ENCODE assay signal across 18 mouse cellular contexts in the genomic region with DNA sequence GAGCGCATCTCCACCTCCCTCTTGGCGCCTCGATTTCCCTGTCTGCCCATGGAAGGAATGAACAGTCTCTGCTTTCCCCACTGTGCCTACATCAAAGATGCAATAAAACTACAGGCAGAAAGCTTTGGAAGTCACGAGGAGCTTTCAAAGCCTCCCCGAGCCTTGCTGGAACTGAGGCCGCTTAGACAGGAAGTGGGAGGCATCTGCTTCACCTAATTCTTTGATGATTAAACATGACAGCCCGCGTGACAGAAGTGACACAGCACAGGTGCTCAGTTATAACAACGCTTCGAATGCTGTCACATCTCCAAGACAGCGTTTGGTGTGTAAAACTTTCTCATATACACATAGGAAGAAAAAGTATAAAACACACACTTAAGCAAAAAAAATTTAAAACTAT.
A peak's percentile ranks its signal among the peaks of the same experiment; 100 is the strongest.
DNase-seq lines count a peak whose midpoint lies in the region; ATAC-seq and TF ChIP-seq lines count a peak whose summit lies in the region.
"Had no signal": no experiment of that assay in that cellular context is flagged by ENCODE, and none has a peak within 500 bp of the region (broad histone marks: within the 10 kb centered on the region; RNA-seq: fewer than 3 reads in every experiment).

No protein-coding gene starts in this region.

- no peak for TF ChIP-seq CTCF in layer of hippocampus, adult 2 months (conservative IDR thresholded peaks at IDR 0.05)

- H3K27me3 ChIP-seq in intestine, embryonic 14.5 days (replicated peaks; ENCODE audit: control insufficient read depth, insufficient read depth, low read length) = no peaks in the 10 kb centered on the region
- H3K27me3 ChIP-seq in intestine, embryonic 16.5 days (replicated peaks; ENCODE audit: control insufficient read depth, insufficient read depth, low read length) = no peaks in the 10 kb centered on the region
- peaks cover 13% of the 10 kb centered on the region; the same call in 1 of the 2 replicates for H3K27me3 ChIP-seq in limb, embryonic 13.5 days
- H3K27me3 ChIP-seq: hindbrain, embryonic 12.5 days; liver, embryonic 12.5 days; Patski had no signal

- no peaks in the 10 kb centered on the region for H3K9me3 ChIP-seq in intestine, embryonic 14.5 days (ENCODE audit: control insufficient read depth, low read length)
- no peaks in the 10 kb centered on the region for H3K9me3 ChIP-seq in intestine, embryonic 16.5 days (ENCODE audit: control insufficient read depth, low read length)
- H3K9me3 ChIP-seq in limb, embryonic 13.5 days = no peaks in the 10 kb centered on the region
- H3K9me3 ChIP-seq: heart, embryonic 13.5 days; hindbrain, embryonic 12.5 days; liver, embryonic 12.5 days had no signal

- H3K9ac ChIP-seq in intestine, embryonic 14.5 days (ENCODE audit: low read length) = no peak overlapping the region
- no peak overlapping the region for H3K9ac ChIP-seq in intestine, embryonic 16.5 days (ENCODE audit: low read depth, low read length)
- H3K9ac ChIP-seq in limb, embryonic 13.5 days = no peak overlapping the region
- H3K9ac ChIP-seq: heart, embryonic 13.5 days; hindbrain, embryonic 12.5 days; liver, embryonic 12.5 days had no signal

- no peak for DNase-seq in intestine, embryonic 14.5 days (ENCODE audit: low spot score)
- peak; percentile 84 for DNase-seq in thymus, postnatal 14 days
- no peak for DNase-seq in urinary bladder, adult 18-20 months (ENCODE audit: low spot score in 2 of 2)
- no peak for DNase-seq in layer of hippocampus, adult 2 months (ENCODE audit: low spot score in 2 of 2)
- no peak for DNase-seq in spleen, postnatal 4 days (ENCODE audit: low spot score in 2 of 2)
- DNase-seq: adrenal gland, adult 8-10 months; gastrocnemius, postnatal 10 days; kidney, adult 8-10 months; kidney, postnatal 4 days had no signal

- H3K27ac ChIP-seq in intestine, embryonic 14.5 days (ENCODE audit: low read depth) = peak overlapping the region; percentile 54
- no peak overlapping the region for H3K27ac ChIP-seq in intestine, embryonic 16.5 days (ENCODE audit: low read length)
- peak overlapping the region; percentile 28; the same call in 1 of the 2 replicates for H3K27ac ChIP-seq in limb, embryonic 13.5 days
- H3K27ac ChIP-seq in layer of hippocampus, adult 2 months = no peak overlapping the region
- H3K27ac ChIP-seq: heart, embryonic 13.5 days; hindbrain, embryonic 12.5 days; liver, embryonic 12.5 days had no signal

- no peak overlapping the region for H3K4me3 ChIP-seq in intestine, embryonic 14.5 days (ENCODE audit: low read depth, low read length)
- H3K4me3 ChIP-seq in intestine, embryonic 16.5 days (ENCODE audit: low read length) = no peak overlapping the region
- H3K4me3 ChIP-seq in limb, embryonic 13.5 days = no peak overlapping the region
- no peak overlapping the region for H3K4me3 ChIP-seq in layer of hippocampus, adult 2 months
- H3K4me3 ChIP-seq: heart, embryonic 13.5 days; hindbrain, embryonic 12.5 days; liver, embryonic 12.5 days had no signal

- 32% methylated on average over 11 of the region's 11 CpGs for WGBS in intestine, embryonic 14.5 days
- 42% methylated on average over 11 of the region's 11 CpGs for WGBS in intestine, embryonic 16.5 days
- WGBS in limb, embryonic 13.5 days = 31% methylated on average over 11 of the region's 11 CpGs

- no peak overlapping the region for H3K4me2 ChIP-seq in intestine, embryonic 14.5 days (ENCODE audit: low read length)
- no peak overlapping the region for H3K4me2 ChIP-seq in intestine, embryonic 16.5 days (ENCODE audit: low read depth, low read length)
- H3K4me2 ChIP-seq in limb, embryonic 13.5 days (replicated peaks) = no peak overlapping the region
- H3K4me2 ChIP-seq: heart, embryonic 13.5 days; hindbrain, embryonic 12.5 days; liver, embryonic 12.5 days had no signal

- ATAC-seq in intestine, embryonic 14.5 days (replicated peaks; ENCODE audit: low FRiP score, low TSS enrichment, low read depth) = no peak
- no peak for ATAC-seq in intestine, embryonic 16.5 days
- ATAC-seq in activated CD4-positive, CD25-positive, alpha-beta regulatory T cell, adult 4 months = peak; percentile 40
- ATAC-seq in limb, embryonic 13.5 days (ENCODE audit: low FRiP score, low read depth) = no peak
- ATAC-seq: forebrain, embryonic 16.5 days; liver, embryonic 12.5 days; lung, postnatal 0 days; Patski had no signal

- H3K36me3 ChIP-seq in intestine, embryonic 14.5 days (ENCODE audit: control insufficient read depth, insufficient read depth, low read length) = no peaks in the 10 kb centered on the region
- no peaks in the 10 kb centered on the region for H3K36me3 ChIP-seq in intestine, embryonic 16.5 days (ENCODE audit: control insufficient read depth, insufficient read depth, low read length)
- H3K36me3 ChIP-seq in limb, embryonic 13.5 days = no peaks in the 10 kb centered on the region
- H3K36me3 ChIP-seq: heart, embryonic 13.5 days; hindbrain, embryonic 12.5 days; liver, embryonic 12.5 days had no signal

- H3K4me1 ChIP-seq in intestine, embryonic 14.5 days (replicated peaks; ENCODE audit: control insufficient read depth, insufficient read depth, low read length) = peaks cover 13% of the 10 kb centered on the region
- peaks cover 14% of the 10 kb centered on the region; the same call in 1 of the 2 replicates for H3K4me1 ChIP-seq in intestine, embryonic 16.5 days (ENCODE audit: control insufficient read depth, insufficient read depth, low read length)
- H3K4me1 ChIP-seq in limb, embryonic 13.5 days = peaks cover 49% of the 10 kb centered on the region
- H3K4me1 ChIP-seq: heart, embryonic 13.5 days; liver, embryonic 12.5 days had no signal

Comparison
In these comparisons a context has a peak if more than half of its experiments do, and no peak if none do; other contexts are left out.
1. H3K27ac ChIP-seq: peak in intestine, embryonic 14.5 days (single experiment) and limb, embryonic 13.5 days (single experiment); none in intestine, embryonic 16.5 days (single experiment) and layer of hippocampus, adult 2 months (single experiment).